Mouse (Mus musculus): ENCODE data around the gene Olfr633. TPM values are rescaled to one million over a fixed set of nuclear protein-coding genes. Genes with fewer than 3 reads are reported as not detected.
A peak's percentile ranks its signal among the peaks of the same experiment; 100 is the strongest.

Olfr633 gene
- polyA plus RNA-seq (2014; fragmentation: Nextera tagmentation; extraction: Ambion mirVana), result not detected in 2 replicates

DNA sequence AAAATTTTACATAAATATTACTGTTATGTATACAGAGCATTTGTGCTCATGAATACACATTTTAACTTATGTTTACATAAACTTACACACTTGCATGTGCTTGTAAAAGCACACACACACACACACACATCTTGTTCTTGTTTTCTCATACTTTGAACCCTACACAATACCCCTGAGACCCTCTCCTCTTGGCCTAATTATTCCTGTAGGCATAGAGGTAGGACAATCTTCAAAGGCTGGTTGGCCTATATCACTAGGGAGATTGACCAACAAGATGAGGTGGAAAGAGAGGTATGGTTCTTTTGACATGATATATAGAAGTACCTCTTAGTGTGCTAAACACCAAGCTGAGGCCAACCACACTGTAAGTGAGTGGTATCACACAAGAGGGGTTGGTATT, at the start of gene Olfr633:
TSS of gene Olfr633 (plus strand) at position 301 of the 400 bp plus-strand sequence.
- Histone ChIP-seq H3K4me3 (ENCODE audit: control insufficient read depth in 1 of 2, insufficient read depth in 1 of 2, low read depth in 1 of 2, low read length in 2 of 2) (no peak within 1 kb of the TSS), H3K4me1 (ENCODE audit: control insufficient read depth in 2 of 2, insufficient read depth in 2 of 2, low read length in 2 of 2) (no peaks in the 10 kb centered on the region), H3K36me3 (ENCODE audit: control insufficient read depth, insufficient read depth, low read length) (no peaks in the 10 kb centered on the region), H3K27ac (replicated peaks in 1 of 2; ENCODE audit: control insufficient read depth in 1 of 2, insufficient read depth in 1 of 2, low read depth in 2 of 2, low read length in 2 of 2) (no peak within 1 kb of the TSS), H3K9me3 (ENCODE audit: control insufficient read depth, low read length) (no peaks in the 10 kb centered on the region), H3K27me3 (ENCODE audit: control insufficient read depth, insufficient read depth, low read length) (no peaks in the 10 kb centered on the region), H3K9ac (ENCODE audit: low read length) (no peak within 1 kb of the TSS), H3K4me2 (ENCODE audit: low read length) (no peak within 1 kb of the TSS)
- no peak for ATAC-seq (ENCODE audit: insufficient number of reproducible peaks, insufficient read depth, low FRiP score, low read depth)

GRCm38 (mm10) chr7:103903187-103903586, 41.0 kb upstream of the Olfr633 start, which contains the start of gene Olfr65:
Gene Olfr65, plus strand, starts transcription at chr7:103903487.
- Histone ChIP-seq H3K4me2 (ENCODE audit: low read length) (no peak within 1 kb of the TSS), H3K36me3 (ENCODE audit: control insufficient read depth, insufficient read depth, low read length) (no peaks in the 10 kb centered on the region), H3K27me3 (ENCODE audit: control insufficient read depth, insufficient read depth, low read length) (no peaks in the 10 kb centered on the region), H3K9ac (ENCODE audit: low read length) (no peak within 1 kb of the TSS), H3K4me1 (ENCODE audit: control insufficient read depth in 2 of 2, insufficient read depth in 2 of 2, low read length in 2 of 2) (no peaks in the 10 kb centered on the region), H3K9me3 (ENCODE audit: control insufficient read depth, low read length) (no peaks in the 10 kb centered on the region), H3K27ac (replicated peaks in 1 of 2; ENCODE audit: control insufficient read depth in 1 of 2, insufficient read depth in 1 of 2, low read depth in 2 of 2, low read length in 2 of 2) (no peak within 1 kb of the TSS), H3K4me3 (ENCODE audit: control insufficient read depth in 1 of 2, insufficient read depth in 1 of 2, low read depth in 1 of 2, low read length in 2 of 2) (no peak within 1 kb of the TSS)
- 54% methylated on average over 2 of the region's 2 CpGs for WGBS
- no peak for ATAC-seq (ENCODE audit: insufficient number of reproducible peaks, insufficient read depth, low FRiP score, low read depth)

GRCm38 (mm10) chr7:103910047-103910446, 34.2 kb upstream of the Olfr633 start:
- H3K4me2 ChIP-seq (ENCODE audit: low read length), result no peak overlapping the region
- no peaks in the 10 kb centered on the region for H3K27me3 ChIP-seq (ENCODE audit: control insufficient read depth, insufficient read depth, low read length)
- WGBS, result 2% methylated on average over 3 of the region's 3 CpGs
- H3K27ac ChIP-seq (replicated peaks in 1 of 2; ENCODE audit: control insufficient read depth in 1 of 2, insufficient read depth in 1 of 2, low read depth in 2 of 2, low read length in 2 of 2), result no peak overlapping the region
- H3K9me3 ChIP-seq (ENCODE audit: control insufficient read depth, low read length), result no peaks in the 10 kb centered on the region
- no peaks in the 10 kb centered on the region for H3K36me3 ChIP-seq (ENCODE audit: control insufficient read depth, insufficient read depth, low read length)
- H3K4me1 ChIP-seq (ENCODE audit: control insufficient read depth in 2 of 2, insufficient read depth in 2 of 2, low read length in 2 of 2), result no peaks in the 10 kb centered on the region
- peak; percentile 73 for ATAC-seq (ENCODE audit: insufficient number of reproducible peaks, insufficient read depth, low FRiP score, low read depth)
- H3K9ac ChIP-seq (ENCODE audit: low read length), result no peak overlapping the region
- no peak overlapping the region for H3K4me3 ChIP-seq (ENCODE audit: control insufficient read depth in 1 of 2, insufficient read depth in 1 of 2, low read depth in 1 of 2, low read length in 2 of 2)

- Histone ChIP-seq H3K9me3 (ENCODE audit: control insufficient read depth, low read length) (no peaks in the 10 kb centered on the region), H3K9ac (ENCODE audit: low read length) (no peak overlapping the region), H3K27me3 (ENCODE audit: control insufficient read depth, insufficient read depth, low read length) (no peaks in the 10 kb centered on the region), H3K36me3 (ENCODE audit: control insufficient read depth, insufficient read depth, low read length) (no peaks in the 10 kb centered on the region), H3K27ac (replicated peaks in 1 of 2; ENCODE audit: control insufficient read depth in 1 of 2, insufficient read depth in 1 of 2, low read depth in 2 of 2, low read length in 2 of 2) (no peak overlapping the region), H3K4me2 (ENCODE audit: low read length) (no peak overlapping the region), H3K4me3 (ENCODE audit: control insufficient read depth in 1 of 2, insufficient read depth in 1 of 2, low read depth in 1 of 2, low read length in 2 of 2) (no peak overlapping the region), H3K4me1 (ENCODE audit: control insufficient read depth in 2 of 2, insufficient read depth in 2 of 2, low read length in 2 of 2) (no peaks in the 10 kb centered on the region)
- WGBS, result 52% methylated on average over 8 of the region's 8 CpGs
- ATAC-seq (ENCODE audit: insufficient number of reproducible peaks, insufficient read depth, low FRiP score, low read depth), result no peak
Observed at GRCm38 (mm10) chr7:103912969-103913511, 31.2 kb upstream of the Olfr633 start.

- Histone ChIP-seq H3K4me2 (ENCODE audit: low read length) (no peak overlapping the region), H3K27me3 (ENCODE audit: control insufficient read depth, insufficient read depth, low read length) (no peaks in the 10 kb centered on the region), H3K9ac (ENCODE audit: low read length) (no peak overlapping the region), H3K4me3 (ENCODE audit: control insufficient read depth in 1 of 2, insufficient read depth in 1 of 2, low read depth in 1 of 2, low read length in 2 of 2) (no peak overlapping the region), H3K36me3 (ENCODE audit: control insufficient read depth, insufficient read depth, low read length) (no peaks in the 10 kb centered on the region), H3K4me1 (ENCODE audit: control insufficient read depth in 2 of 2, insufficient read depth in 2 of 2, low read length in 2 of 2) (no peaks in the 10 kb centered on the region), H3K27ac (replicated peaks in 1 of 2; ENCODE audit: control insufficient read depth in 1 of 2, insufficient read depth in 1 of 2, low read depth in 2 of 2, low read length in 2 of 2) (no peak overlapping the region), H3K9me3 (ENCODE audit: control insufficient read depth, low read length) (no peaks in the 10 kb centered on the region)
- ATAC-seq (ENCODE audit: insufficient number of reproducible peaks, insufficient read depth, low FRiP score, low read depth), result no peak
Observed at GRCm38 (mm10) chr7:103915338-103915737, 28.9 kb upstream of the Olfr633 start.

DNA sequence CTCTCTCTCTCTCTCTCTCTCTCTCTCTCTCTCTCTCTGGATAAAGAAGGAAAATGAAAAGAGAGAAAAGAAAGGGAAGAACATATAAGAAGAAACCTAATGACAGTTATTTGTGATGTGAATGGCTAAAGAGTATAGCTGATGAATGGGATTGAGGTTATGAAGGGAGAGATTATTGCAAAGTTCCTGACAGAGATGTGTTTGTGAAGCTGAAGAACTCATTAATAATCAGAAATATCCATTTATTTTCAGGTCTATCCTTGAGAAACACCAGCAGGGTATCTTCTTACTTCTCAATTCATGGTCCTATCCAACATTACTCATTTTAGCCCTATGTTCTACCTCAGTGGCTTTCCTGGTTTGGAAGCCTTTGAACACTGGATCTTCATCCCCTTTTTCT, 15.7 kb upstream of the Olfr633 start, which contains the start of gene Olfr631:
TSS of gene Olfr631 (plus strand) at position 301 of the 400 bp plus-strand sequence.
- H3K9ac ChIP-seq (ENCODE audit: low read length), result no peak within 1 kb of the TSS
- no peak for ATAC-seq (ENCODE audit: insufficient number of reproducible peaks, insufficient read depth, low FRiP score, low read depth)
- no peak within 1 kb of the TSS for H3K27ac ChIP-seq (replicated peaks in 1 of 2; ENCODE audit: control insufficient read depth in 1 of 2, insufficient read depth in 1 of 2, low read depth in 2 of 2, low read length in 2 of 2)
- no peaks in the 10 kb centered on the region for H3K36me3 ChIP-seq (ENCODE audit: control insufficient read depth, insufficient read depth, low read length)
- H3K4me1 ChIP-seq (ENCODE audit: control insufficient read depth in 2 of 2, insufficient read depth in 2 of 2, low read length in 2 of 2), result no peaks in the 10 kb centered on the region
- H3K9me3 ChIP-seq (ENCODE audit: control insufficient read depth, low read length), result no peaks in the 10 kb centered on the region
- H3K4me2 ChIP-seq (ENCODE audit: low read length), result no peak within 1 kb of the TSS
- no peaks in the 10 kb centered on the region for H3K27me3 ChIP-seq (ENCODE audit: control insufficient read depth, insufficient read depth, low read length)
- H3K4me3 ChIP-seq (ENCODE audit: control insufficient read depth in 1 of 2, insufficient read depth in 1 of 2, low read depth in 1 of 2, low read length in 2 of 2), result no peak within 1 kb of the TSS

GRCm38 (mm10) chr7:103934264-103934663, 10.0 kb upstream of the Olfr633 start, which contains the start of gene Olfr632:
Gene Olfr632, plus strand, starts transcription at chr7:103934347.
- 49% methylated on average over 2 of the region's 2 CpGs for WGBS
- Histone ChIP-seq H3K9ac (ENCODE audit: low read length) (no peak within 1 kb of the TSS), H3K27ac (replicated peaks in 1 of 2; ENCODE audit: control insufficient read depth in 1 of 2, insufficient read depth in 1 of 2, low read depth in 2 of 2, low read length in 2 of 2) (no peak within 1 kb of the TSS), H3K4me3 (ENCODE audit: control insufficient read depth in 1 of 2, insufficient read depth in 1 of 2, low read depth in 1 of 2, low read length in 2 of 2) (no peak within 1 kb of the TSS), H3K36me3 (ENCODE audit: control insufficient read depth, insufficient read depth, low read length) (no peaks in the 10 kb centered on the region), H3K4me1 (ENCODE audit: control insufficient read depth in 2 of 2, insufficient read depth in 2 of 2, low read length in 2 of 2) (no peaks in the 10 kb centered on the region), H3K4me2 (ENCODE audit: low read length) (no peak within 1 kb of the TSS), H3K9me3 (ENCODE audit: control insufficient read depth, low read length) (no peaks in the 10 kb centered on the region), H3K27me3 (ENCODE audit: control insufficient read depth, insufficient read depth, low read length) (no peaks in the 10 kb centered on the region)
- ATAC-seq (ENCODE audit: insufficient number of reproducible peaks, insufficient read depth, low FRiP score, low read depth), result no peak

GRCm38 (mm10) chr7:103942730-103943129, 1.5 kb upstream of the Olfr633 start:
- no peak for ATAC-seq (ENCODE audit: insufficient number of reproducible peaks, insufficient read depth, low FRiP score, low read depth)
- WGBS, result 20% methylated on average over 2 of the region's 2 CpGs

More at GRCm38 (mm10) chr7:103942730-103943129, 1.5 kb upstream of the Olfr633 start:
- Histone ChIP-seq H3K9me3 (ENCODE audit: control insufficient read depth, low read length) (no peaks in the 10 kb centered on the region), H3K9ac (ENCODE audit: low read length) (no peak overlapping the region), H3K27ac (replicated peaks in 1 of 2; ENCODE audit: control insufficient read depth in 1 of 2, insufficient read depth in 1 of 2, low read depth in 2 of 2, low read length in 2 of 2) (no peak overlapping the region), H3K36me3 (ENCODE audit: control insufficient read depth, insufficient read depth, low read length) (no peaks in the 10 kb centered on the region), H3K4me1 (ENCODE audit: control insufficient read depth in 2 of 2, insufficient read depth in 2 of 2, low read length in 2 of 2) (no peaks in the 10 kb centered on the region), H3K4me3 (ENCODE audit: control insufficient read depth in 1 of 2, insufficient read depth in 1 of 2, low read depth in 1 of 2, low read length in 2 of 2) (no peak overlapping the region), H3K27me3 (ENCODE audit: control insufficient read depth, insufficient read depth, low read length) (no peaks in the 10 kb centered on the region), H3K4me2 (ENCODE audit: low read length) (no peak overlapping the region)

Measured in heart, embryonic 14.5 days (tissue).